Mouse (Mus musculus) CD4-positive, CD25-positive, alpha-beta regulatory T cell, adult 4 months (primary cell): ENCODE results near the gene Cops4. TPM values are rescaled to one million over a fixed set of nuclear protein-coding genes. Genes with fewer than 3 reads are reported as not detected.

Experiments
- ATAC-seq: one replicate; pipeline ENCODE4 v1.8.0; 2017
- polyA plus RNA-seq, 2 experiments: library from polyadenylated mRNA; unstranded; fragments of 100-300 nt; shearing (Covaris generic); gene quantifications; one replicate each; pipeline ENCODE4 v1.2.1; 2017

Cops4 gene
- polyA plus RNA-seq, 2 experiments from 2014 or later = 114 to 118 TPM

DNA sequence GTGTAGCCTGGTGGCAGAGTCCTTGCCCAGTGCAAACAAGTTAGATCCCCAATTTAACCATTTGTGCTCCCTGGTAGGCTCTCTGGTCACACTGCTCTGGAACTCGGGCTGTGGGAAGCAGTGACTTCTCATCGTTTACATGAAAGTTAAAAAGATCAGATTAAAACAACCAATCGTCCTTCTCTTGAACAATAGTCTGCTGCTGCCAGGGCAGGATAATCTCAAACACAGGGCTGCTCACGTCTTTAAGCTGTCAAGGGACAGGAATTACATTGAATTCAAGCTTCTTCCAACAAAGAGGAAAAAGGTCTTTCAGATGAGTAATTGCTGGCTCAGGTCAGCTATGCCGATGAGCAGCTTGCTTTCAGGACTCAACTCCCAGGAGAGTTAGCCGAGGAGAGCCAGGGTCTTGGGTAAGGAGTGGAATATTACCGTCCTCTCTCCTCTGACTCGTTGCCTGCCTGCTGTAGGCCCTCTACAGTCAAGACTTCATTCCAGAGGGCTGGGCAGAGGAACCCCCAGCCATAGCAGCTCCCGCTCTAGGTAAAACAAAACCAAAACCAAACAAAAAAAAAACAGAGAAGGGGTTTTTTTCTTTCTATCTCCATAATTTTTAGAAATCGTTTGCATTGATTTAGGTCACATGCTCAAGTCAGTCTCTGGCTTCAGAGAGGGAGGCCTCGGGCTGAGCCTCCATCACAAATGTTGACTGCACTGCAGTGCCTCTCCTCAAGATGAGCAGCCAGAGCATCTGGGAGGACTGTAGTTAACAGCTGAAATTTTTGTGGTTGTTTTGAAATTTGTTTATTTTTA, 63.7 kb downstream of the Cops4 start:
- ATAC-seq = no peak

DNA sequence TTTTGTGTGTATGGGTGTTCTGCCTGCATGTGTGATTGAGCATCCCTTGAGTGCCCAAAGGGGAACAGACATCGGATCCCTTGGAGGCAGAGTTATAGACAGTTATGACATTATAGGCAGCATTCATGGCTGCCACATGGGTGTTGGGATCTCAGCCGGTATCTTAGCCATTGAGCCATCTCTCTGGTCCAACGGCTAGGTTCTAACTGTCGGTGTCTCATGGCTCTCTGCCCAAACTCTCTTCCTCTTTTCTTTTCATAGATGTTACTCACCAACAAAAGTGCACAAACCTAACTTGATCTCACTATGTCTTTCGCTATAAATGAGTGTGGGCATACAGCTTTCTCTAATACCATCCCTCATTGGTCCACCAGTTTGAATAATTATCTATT, 64.3 kb downstream of the Cops4 start:
- no peak for ATAC-seq

DNA sequence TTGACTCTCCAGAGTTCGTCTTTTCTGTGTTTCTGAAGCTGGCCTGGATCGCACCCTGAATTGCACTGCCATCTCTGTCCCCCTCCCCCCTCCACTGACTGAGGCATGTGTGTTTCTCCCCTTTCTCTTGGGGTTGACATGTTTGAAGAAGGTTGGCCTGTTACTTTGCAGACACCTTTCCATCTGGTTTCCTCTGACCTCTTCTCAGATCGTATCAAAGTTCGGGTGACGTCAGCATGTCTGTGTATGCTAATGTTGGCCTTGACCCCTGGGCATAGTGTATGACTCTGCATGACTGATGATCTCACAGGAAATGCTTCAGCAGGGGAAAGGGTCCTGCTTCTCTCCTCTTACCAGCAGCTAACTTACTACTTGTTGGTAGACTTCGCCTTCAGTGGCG, 65.0 kb downstream of the Cops4 start:
- ATAC-seq = no peak

DNA sequence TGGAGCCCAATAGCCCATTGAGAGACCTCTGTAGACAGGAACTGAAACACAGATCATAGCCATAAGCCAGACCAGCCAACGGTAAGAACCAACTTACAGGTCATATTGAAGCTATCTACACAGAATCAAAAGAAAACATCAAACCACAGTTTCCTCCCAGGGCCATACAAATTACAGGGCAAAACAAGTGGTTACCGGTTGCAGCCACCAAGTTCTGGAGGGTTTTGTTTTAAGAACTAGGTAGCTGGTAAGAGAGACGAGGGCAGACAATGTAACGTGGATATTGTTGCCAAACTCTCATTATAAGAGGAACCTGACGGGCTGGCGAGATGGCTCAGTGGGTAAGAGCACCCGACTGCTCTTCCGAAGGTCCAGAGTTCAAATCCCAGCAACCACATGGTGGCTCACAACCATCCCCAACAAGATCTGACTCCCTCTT, 67.1 kb downstream of the Cops4 start:
- peak; percentile 84 for ATAC-seq

DNA sequence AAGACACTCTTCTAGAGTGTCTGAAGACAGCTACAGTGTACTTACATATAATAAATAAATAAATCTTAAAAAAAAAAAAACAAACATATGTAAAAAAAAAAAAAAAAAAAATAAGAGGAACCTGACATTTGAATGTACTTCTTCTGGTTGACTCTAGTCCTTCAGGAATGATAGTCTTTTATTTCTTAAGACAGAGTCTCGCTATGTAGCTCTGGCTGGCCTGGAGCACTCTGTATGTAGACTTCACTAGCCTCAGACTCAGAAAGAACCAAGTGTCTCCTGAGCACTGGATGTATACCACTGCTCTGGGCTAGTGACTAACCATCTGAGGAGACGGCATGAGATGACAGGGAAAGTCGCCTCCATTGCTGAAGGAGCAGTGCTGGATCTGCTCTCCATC, 67.5 kb downstream of the Cops4 start:
- ATAC-seq = no peak

DNA sequence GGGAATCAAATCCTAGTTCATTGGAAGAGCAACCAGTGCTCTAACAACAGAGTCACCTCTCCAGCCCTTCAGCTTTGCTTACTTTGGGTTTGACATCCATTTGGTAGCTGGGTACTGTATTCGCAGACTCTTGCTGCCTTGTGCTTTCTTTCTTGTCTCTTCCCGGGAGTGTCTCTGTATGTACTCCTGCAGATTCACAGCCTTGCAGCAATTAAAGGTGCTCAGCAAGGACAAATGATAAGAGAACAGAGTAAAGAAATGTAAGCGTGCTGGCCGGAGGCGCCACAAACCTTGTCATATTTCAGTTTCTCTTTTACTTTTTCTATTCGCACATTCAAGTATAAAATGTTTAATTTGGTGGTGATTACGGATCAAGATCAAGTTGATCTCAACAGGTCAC, 69.0 kb downstream of the Cops4 start:
- no peak for ATAC-seq

DNA sequence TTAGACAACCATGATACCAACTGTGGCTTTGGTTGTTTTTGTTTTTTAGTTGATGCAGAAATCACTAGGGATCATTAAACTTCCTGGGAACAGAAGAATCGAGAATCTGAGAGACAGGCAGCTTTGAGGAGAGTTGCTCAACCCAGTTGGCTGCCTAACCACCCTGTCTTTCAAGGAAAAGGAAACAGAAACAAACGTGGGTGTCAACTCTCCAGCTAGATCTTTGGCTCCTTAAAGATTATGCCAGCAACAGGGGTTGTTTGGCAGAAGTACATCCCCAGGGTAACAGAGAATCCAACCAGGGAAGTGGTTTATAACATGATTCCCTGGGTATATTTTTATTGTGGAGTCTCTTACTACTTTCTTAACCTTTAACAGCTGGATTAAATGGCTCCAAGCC, 69.5 kb downstream of the Cops4 start:
- peak; percentile 26 for ATAC-seq

DNA sequence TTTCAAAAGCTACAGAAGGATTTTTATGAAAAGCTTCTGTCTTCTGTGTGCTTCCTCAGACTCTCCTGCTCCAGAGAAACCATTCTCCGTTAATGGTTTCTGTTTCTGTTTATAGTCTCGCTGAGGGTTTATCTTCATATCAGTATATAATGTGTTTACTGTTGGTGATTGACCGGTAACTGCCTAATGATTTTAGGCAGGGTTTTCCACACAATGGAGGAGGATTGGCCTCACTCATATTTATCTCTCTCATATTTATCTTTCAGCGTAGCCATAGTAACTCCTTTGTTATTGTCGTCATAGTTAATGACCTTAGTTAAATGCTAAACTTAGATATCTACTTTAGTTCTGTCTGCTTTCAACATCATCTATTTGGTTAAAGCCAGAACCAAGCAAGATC, 72.4 kb downstream of the Cops4 start:
- ATAC-seq = peak; percentile 52

DNA sequence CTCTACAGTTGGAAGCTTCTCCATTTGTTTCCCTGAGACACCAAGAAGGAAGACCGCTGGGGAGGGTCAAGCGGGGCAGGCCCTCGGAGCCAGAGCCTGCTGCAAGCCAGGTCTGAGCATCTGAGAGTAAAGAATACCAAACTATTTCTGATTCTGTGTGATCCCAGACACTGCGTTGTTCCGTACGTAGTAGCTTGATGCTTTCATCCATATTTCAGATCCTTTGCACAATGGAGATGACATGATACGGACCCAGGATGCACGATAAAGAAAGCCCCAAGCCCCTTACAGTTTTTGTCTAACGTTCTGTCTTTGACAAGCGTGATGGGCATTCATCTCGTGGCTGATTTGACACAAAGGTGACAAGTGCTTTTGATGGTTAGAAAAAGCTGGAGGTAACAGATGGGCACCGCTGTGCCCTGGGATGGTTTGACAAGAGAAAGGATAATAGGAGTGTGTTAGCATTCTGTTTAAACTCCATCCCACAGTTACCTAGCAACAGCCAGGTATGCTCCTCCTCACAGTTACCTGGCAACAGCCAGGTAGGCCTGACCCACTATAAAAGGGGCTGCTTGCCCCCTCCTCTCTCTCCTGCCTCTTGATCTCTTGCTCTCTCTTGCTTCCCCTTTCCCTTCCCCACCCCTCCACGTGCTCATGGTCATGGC, 76.8 kb downstream of the Cops4 start:
- ATAC-seq = no peak

DNA sequence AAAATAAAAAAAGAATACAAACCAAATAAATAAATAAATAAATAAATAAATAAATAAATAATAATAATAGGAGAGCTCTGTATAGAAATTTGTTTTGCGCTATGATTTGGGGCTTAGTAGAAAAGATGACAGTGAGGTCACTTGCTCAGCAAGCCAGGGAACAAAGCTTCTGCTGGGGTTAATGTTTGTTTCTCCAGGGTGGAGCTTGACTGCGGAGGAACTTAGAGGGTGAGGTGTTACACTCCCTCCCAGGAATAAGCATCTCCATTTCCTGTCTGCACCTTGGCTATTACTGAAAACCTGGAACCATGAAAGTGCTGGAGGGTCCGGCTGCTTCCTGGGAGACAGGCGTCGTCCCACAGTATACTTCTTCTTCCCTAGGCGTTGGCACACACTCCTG, 77.9 kb downstream of the Cops4 start:
- ATAC-seq = no peak

Other genes with a start within 250 kb of the Cops4 start
- gene Sec31a, start 102.1 kb upstream of the Cops4 start, polyA plus RNA-seq = 100 to 1,000 TPM in 1 of 2 experiments, 10 to 100 TPM in 1; 92.6 to 140 TPM
- gene Lin54, start 17.7 kb upstream of the Cops4 start, polyA plus RNA-seq = 1 to 10 TPM; 9.2 to 9.9 TPM
- gene Plac8, start 53.9 kb downstream of the Cops4 start, polyA plus RNA-seq = 10 to 100 TPM in 1 of 2 experiments, 1 to 10 TPM in 1; 2.9 to 12.0 TPM
- gene Coq2, start 156.8 kb downstream of the Cops4 start, polyA plus RNA-seq = 10 to 100 TPM; 12.0 to 12.9 TPM
- under 1 TPM; 0.73 to 0.97 TPM for gene Hpse, start 201.4 kb downstream of the Cops4 start, polyA plus RNA-seq